Mouse (Mus musculus): ENCODE measurements around the gene Zap70. TPM values are rescaled to one million over a fixed set of nuclear protein-coding genes. Genes with fewer than 3 reads are reported as not detected.

The Zap70 gene
- 1 to 10 TPM in 3 of 4 experiments, under 1 TPM in 1; 0.49 to 2.2 (median 1.5) TPM for total RNA-seq (2022)

DNA sequence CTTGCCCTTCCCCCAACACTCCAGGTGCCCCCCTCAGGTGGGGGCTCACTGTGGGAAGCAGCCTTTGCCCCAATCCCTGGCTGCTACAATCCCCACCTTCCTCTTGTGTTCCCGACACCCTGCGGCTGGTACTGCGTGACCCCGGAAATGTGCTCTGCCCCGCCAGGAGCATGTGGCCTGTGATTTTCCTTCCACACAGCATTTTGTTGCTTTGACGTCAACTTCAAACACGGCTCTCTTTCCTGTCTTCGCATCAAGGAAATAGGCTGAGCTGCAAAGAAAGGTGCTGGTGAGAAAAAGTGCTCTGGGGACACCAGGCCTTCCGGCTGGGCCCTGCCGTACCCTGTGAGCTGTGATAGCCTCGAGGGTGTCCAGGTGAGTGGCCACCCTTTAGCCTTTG, at the start of gene Zap70:
Zap70 (plus strand) TSS at position 231 of the 400 bp plus-strand sequence.
- DNase-seq (ENCODE audit: low spot score in 2 of 2), result no peak

DNA sequence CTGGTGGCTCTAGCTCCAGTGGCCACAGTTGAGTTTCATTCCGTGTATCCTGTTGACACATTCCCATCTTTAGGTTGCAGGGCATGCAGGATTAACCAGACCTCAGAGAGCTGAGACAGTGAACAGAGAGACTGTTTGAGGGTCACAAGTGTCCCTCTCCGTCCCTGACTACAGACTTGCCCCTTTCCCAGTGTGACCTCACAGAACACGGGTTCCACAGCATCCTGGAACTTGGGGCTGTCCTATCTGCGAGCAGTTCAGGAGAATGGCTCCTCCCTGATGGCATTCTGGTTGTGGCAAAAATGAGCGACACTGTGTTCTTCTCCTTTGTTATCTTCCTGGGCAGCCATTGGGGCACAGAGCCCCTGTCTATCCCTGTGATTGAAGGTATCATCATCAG, 47.3 kb upstream of the Zap70 start, which contains the start of gene Actr1b:
Actr1b (minus strand) TSS at position 112 of the 400 bp plus-strand sequence.
- no peak for DNase-seq (ENCODE audit: low spot score in 2 of 2)

DNA sequence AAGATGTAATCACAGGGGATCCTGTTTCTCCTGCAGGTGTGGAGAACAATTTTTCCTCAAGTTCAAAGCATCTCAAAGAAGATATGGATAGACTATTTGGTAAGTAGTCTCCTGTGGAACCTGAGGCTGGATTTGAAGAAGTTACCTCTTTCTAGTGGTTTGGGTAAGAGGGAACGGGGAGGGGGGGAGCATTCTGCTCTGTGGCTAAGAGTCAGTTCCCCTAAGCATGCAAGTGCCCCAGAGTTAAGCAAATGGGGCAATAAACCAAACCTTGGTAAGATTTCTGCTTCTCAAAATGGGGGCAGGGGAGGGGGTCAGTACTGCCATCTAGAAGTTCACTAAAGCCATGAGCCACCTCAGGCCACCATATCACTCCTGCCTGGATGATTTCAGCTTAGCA, 42.8 kb upstream of the Zap70 start:
- no peak for DNase-seq (ENCODE audit: low spot score in 2 of 2)

DNA sequence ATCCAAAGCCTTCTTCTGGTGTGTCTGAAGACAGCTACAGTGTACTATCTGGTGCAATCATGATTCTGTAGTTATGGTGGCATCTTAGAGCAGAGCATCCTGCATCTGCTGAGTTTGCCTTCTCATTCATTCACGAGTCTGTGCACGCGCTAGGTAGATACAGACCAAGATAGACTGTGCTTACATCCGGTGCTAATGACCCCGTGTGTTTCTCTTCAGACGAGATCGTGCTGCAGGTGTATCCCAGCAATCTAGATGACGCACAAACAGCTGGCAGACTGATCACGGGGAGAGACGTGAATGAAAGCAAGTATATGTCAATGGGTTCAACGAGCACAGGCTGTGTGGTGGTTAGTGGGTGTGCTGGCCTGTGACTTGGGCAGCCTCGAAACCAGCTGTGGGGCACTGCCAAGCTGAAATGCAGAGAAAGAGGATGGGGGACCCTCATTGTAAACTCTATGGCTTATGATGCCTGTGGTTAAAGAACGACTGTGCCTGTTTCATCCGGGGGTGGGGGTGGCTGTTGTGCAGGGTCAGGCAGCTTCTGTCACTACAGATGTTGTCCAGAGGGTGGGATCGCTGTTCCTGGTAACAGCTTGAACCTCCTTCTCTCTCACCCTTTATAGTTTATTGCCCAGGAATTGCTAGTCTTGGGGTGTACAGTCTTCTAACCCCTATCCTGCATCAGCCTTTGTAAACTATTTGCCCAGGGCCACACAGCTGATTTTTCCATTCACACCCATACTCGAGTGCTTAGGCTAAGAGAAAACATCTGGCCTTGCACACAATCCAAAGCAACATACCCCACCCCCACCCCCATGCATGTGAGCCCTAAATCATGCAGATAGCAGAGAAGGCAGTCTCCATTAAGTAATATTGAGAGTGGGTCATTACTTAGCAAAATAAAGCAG, 38.2 kb upstream of the Zap70 start:
- no peak for DNase-seq (ENCODE audit: low spot score in 2 of 2)

DNA sequence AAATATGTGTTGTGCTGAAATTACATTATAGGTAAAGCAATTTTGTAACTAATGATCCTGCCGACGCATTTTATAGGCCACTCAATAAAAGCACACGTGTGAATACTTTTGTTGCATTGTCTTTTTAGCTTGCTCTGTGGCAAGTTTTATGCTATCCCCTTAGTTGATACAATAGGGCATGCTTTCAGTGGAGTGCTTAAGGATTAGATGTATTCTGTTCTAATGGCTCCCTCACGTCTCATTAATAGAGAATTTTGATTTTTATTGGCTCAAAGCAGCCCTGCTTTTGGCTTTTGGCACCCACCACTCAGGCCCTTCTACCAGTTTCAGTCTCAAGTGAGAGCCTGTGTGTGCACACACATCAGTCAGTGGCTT, 37.6 kb upstream of the Zap70 start:
- no peak for DNase-seq (ENCODE audit: low spot score in 2 of 2)

DNA sequence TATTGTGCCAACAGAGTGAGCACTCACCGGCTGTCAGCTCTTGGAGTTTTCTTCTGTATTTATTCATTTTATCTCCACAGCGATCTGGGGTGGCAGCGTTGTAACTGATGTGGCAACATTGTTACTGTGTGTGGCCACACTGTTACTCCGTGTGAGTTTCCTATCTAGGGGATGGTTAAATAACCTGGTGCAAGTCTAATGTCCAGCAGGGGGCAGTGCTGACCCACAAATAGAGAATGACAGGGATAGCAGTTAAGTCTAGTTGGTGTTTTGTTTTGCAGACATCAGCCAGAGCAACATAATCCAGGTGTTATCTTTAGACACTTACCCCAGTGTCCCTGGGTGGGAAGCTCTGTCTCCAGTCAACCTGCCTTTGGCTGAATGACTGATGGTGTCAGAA, 24.3 kb upstream of the Zap70 start:
- peak; percentile 57 to 64 for DNase-seq (ENCODE audit: low spot score in 2 of 2)

DNA sequence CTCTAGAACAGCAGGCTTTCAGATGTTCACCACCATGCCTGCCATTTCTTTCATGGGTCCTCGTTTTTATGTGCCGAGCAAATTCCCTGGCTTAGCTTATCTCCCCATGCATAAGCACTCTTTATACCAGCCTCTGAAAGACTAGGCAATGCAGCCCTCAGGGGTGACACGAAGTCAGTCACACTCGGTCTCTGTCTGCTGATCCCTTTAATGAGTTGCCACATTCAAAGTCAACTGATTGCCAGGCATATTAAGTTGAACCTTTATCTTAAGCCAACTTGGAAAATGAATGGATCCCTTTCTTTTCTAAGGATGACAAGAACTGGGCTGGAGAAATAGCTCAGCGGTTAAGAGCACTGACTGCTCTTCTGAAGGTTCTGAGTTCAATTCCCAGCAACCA, 22.4 kb upstream of the Zap70 start:
- no peak for DNase-seq (ENCODE audit: low spot score in 2 of 2)

DNA sequence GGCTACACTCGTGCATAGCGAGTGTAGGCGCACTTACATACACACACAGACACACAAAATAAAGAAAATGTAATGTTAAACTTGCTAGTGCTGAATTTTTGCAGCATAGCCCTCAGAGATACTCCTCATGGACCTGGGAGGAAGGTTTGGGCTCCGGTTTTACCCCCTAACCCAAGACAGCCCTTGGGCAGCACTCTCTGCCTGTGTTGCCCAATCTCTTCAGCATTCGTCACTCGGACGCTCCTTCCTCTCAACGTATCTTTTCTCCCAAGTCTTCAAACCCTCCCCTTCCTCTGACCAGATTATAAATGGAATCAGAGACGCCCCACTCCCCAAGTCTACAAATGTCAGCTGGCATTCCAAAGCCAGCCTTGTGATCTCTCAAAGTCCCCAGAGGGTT, 18.6 kb upstream of the Zap70 start:
- DNase-seq (ENCODE audit: low spot score in 2 of 2), result no peak

DNA sequence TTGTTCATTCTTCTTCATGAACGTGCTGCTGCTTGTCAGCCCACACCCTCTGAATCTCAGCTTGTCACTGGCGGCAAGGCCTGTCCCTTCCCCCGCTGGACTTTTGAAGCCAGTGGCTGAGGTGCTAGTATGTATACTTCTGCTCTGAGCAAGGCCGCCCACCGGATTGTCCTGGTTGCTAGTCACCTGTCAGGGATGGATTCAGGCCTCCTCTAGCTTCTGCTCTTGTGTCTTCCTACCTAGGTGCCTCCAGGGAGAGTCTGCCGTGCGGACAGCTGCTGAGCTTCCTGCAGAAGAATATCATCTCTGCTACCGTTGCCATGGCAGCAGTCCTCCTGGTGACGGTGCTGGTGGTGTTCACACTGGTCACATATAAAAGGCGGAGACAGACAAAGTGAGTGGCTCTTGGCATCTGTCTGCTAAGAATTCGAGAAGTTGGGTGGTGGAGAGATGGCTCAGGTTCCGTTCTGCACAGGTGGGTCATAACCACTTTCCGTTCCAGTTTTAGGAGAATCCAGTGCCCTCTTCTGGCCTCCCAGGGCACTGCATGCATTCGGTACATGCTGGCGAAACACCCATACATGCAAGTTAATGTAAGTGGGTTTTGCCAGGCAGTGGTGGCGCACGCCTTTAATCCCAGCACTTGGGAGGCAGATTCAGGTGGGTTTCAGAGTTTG, 17.2 kb upstream of the Zap70 start:
- DNase-seq (ENCODE audit: low spot score in 2 of 2), result peak; percentile 79 to 81

DNA sequence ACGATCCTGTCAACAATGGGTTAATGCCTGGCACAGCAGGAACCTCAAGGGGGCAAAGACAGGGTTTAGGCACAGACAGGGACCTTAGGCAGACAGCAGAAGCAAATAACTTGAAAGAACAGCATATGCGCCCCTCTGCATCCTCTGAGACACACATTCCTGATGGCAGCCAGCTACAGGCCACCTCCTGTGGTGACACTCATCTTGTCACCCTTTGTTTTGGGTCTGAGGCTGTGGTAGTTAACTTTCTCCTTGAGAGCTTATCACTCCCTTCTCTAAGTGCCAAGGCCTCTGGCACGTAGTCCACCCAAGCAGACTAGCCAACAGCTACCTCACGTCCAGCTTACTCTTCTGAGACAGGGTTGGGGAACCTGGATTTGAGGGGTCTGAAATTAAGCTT, 15.9 kb upstream of the Zap70 start:
- no peak for DNase-seq (ENCODE audit: low spot score in 2 of 2)

DNA sequence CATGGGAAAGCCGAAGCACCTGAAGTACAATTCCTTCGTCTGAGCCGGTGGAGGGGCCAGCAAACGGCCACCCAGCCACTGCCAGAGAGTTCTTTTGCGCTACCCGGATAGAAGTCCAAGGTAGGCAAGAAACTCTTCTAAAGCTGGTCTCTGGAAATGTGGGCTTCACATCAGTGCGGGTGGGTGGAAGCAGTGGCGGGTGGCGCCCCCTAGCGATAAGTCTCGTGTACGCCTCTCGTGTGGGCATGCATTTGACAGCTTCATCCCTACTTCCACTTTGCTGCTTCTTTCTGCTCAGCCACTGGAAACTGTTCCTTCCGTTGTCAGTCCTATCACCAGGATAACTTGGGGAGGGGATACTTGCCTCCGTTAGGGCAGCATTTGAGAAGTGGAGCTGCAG, 15.1 kb upstream of the Zap70 start:
- no peak for DNase-seq (ENCODE audit: low spot score in 2 of 2)

DNA sequence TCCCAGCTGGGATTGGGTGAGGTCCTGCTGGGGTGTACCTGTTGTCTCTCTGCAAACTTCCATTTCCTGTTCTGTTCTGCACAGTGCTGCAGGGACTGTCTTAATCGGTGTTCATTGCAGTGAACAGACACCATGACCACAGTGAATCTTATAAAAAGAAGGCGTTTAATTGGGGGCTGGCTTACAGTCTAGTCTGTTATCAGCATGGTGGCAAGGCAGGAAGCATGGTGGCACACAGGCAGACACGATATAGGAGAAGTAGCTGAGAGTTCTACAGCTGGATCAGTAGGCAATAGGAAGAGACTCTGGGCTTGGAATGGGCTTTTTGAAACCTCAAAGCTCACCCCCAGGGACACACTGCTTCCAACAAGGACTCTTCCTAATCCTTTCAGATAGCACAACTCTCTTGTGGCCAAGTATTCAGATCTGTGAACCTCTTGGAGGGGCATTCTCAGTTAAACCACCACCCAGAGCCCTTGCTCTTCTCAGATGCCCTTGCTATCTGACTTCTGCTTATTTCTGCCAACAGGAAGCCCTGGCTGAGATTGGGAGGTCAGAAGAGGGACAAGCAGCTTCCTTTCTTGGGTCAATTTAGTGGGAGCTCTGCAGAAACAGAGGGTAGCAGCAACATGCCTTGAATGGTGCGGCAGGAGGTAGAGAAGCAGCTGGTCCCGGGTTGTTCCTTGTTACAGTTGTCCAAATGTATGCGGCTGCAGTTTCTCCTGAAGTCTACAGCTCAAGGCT, 7.5 kb upstream of the Zap70 start:
- no peak for DNase-seq (ENCODE audit: low spot score in 2 of 2)

DNA sequence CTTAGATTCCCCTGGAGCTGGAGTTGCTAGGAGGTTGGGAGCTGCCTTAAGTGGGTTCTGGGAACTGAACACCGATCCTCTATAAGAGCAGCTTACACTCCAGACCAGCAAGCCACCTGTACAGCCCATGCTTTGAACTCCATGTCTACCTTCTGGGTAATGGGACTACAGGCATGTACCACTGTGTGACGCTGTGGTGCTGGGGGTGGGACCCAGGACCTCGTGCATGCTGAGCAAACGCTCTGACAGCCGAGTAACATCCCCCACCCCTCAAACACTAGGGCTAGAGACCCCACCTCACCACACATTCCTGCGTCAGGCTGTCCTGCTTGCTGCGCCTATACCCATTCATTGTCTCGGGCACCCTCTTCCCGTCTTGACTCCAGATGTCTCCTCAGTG, 3.0 kb upstream of the Zap70 start:
- DNase-seq (ENCODE audit: low spot score in 2 of 2), result no peak

DNA sequence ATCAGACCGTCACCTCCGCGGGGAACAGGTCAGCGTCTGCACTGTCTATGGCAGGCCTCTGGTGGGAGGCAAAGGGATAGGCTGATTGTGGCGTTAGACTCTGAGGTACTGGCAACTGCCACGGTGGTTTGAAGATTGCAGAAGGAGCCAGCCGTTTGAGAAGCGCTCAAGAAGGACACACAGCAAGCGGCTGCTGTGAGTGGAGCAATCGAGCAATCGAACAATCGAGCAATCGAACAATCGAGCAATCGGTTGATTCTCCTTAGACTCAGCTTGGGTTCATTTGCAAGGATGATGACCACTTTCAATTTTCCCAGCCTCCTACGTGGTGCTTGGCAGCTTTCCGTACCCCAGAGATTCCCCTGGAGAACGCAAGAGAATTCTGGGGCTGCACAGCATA, 2.5 kb upstream of the Zap70 start:
- DNase-seq (ENCODE audit: low spot score in 2 of 2), result no peak

DNA sequence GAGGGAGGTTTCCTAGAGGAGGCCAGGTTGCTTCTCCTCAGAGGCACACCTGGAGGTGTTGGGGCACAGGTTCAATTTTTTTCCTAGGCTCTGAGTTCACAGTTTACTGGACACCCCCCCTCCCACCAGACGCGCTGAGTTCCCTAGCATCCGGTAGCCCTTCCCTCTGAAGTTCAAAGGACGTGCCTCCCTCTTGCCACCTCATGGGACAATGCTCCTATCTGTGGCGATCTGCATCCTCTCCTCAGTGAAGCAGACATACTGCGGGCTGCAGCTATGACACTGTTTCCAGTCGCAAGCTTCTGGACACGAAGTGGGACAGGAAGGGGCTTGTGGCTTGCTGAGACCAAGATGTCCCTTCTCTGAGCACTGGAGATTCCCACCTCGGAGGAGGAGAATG, 1.2 kb upstream of the Zap70 start:
- no peak for DNase-seq (ENCODE audit: low spot score in 2 of 2)

DNA sequence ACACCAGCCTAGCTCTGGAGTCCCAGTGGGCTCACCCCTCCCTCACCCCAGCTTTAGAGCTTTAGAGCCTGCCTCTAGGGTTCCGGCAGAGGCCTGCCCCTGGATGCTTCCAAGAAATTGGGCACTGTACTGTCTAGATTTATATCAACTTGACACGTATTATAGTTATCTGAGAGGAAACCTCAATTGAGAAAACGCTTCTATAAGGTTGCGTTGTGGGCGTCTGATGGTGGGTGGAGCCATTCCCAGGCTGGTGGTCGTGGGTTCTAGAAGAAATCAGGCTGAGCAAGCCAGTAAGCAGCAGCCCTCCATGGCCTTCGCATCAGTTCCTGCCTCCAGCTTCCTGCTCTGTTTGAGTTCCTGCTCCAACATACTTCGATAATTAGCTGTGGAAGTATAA, 537 bp upstream of the Zap70 start:
- no peak for DNase-seq (ENCODE audit: low spot score in 2 of 2)

DNA sequence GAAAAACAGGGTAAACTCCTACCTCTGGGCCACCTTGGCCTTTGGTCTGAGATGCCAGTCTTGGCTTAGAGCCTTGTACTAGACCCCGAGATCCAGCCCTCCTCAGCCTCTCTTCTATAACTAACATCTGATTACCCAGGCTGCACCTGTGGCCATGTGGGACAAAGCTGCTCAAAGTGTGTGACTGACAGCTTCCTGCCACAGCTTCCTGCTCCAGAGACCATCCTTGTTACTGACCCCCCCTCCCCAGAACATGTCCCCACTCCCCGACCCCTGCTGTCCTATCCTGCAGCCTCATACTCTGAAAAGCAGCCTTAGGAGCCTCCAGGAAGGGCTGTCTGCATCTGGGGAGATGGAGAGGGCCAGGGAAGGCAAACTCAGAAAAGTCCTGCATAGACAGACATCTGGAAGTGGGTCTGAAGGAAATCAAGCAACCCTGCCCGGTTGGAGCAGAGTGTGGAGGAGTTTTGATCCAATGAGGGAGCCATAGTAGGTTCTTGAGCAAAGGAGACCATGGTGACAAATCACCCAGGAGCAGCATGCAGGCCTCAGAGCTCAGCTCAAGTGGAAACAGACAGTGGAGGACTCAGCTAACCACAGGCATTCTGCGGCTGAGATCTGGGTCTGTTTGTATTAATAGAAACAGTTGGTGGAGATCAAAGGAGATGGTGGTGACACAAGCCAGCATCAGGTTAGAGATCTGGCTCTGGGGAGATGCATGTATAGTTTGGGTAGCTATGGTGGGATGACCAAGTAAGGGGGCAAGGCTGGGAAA, 5.0 kb downstream of the Zap70 start:
- DNase-seq (ENCODE audit: low spot score in 2 of 2), result no peak

DNA sequence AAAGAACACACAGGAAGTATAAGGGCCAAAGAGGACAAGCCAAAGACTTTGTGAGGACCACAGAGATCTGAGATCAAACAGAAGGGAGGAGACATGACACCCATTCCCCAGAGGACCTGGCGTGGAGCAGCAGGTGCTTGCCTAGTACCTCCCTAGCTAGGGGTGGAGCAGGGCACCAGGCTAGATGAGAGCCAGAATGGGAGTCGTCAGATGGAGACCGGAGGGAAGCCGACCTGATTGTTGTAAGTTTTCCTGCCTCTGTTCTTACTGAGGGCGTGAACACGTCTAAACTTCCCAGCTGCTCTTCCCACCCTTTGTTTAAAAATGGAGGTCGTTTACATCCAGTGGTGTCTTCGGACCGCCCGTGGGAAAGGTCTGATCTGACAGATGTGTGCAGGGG, 5.7 kb downstream of the Zap70 start:
- no peak for DNase-seq (ENCODE audit: low spot score in 2 of 2)

DNA sequence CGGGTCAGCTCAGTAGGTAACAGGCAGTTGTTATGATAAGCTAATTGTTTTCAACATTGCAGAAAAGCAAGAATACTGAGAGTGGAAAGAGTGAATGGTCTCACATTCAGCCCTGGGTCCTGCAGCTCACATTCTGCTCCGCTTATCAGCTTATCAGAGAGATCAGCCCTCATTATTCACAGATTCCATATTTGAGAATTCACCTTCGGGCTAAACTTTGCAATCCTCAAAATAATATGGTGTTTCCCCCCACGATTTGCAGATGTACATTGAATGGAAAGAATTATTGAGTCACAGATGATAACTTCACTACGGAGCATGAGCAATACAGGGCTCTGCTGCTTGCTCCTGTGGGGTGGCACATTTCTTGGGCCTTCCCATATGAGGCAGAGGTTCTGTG, 7.2 kb downstream of the Zap70 start:
- no peak for DNase-seq (ENCODE audit: low spot score in 2 of 2)

DNA sequence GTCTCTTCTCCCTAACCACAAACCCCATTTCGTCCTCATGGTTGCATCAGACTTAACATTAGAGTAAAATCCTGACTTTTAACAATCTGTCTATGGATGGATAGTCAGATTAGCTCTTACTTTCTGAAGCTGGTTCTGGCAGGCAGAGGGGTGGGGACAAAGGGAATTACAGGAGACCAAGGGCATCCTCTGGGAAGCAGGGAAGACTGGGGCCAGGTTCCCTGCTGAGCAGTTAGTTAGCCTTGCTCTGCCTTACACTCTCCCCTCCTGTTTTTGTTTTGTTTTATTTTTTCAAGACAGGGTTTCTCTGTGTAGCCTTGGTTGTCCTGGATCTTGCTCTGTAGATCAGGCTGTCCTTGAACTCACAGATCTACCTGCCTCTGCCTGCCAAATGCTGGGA, 8.4 kb downstream of the Zap70 start:
- DNase-seq (ENCODE audit: low spot score in 2 of 2), result no peak

DNA sequence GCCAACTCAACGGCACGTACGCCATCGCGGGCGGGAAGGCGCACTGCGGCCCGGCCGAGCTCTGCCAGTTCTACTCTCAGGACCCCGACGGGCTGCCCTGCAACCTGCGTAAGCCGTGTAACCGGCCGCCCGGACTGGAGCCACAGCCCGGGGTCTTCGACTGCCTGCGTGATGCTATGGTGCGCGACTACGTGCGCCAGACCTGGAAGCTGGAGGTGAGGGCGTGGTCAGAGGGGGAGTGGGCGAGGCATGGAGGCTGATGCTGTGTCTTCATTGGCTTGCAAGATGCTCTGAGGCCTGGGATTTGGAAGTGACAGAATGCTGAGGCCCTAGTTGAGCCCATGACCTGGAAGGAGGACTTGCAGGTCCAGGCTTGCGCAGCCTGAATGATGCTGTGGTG, 9.4 kb downstream of the Zap70 start:
- no peak for DNase-seq (ENCODE audit: low spot score in 2 of 2)

All from left cerebral cortex, adult 8-10 months (tissue).